Mouse (Mus musculus) heart, embryonic 14.5 days (tissue): ENCODE results near the gene Smim4. TPM values are rescaled to one million over a fixed set of nuclear protein-coding genes. Genes with fewer than 3 reads are reported as not detected.

Experiments used
- ATAC-seq: fragments of 200-750 bp; cut with Nextera tagmentation; 2 replicates; pipeline ENCODE4 v1.8.0; 2017; ENCODE audit warnings: low read depth, moderate TSS enrichment; ENCODE audit not compliant: insufficient number of reproducible peaks, insufficient read depth, low FRiP score
- H3K27ac ChIP-seq, 2 experiments: fragments of 200-500 bp in 1 of 2; fragments of 300-500 bp in 1 of 2; sonication (generic) in 1 of 2; replicated peaks in 1 of 2; 2 replicates each; pipeline ENCODE4 v1.5.1; 2012 to 2014; ENCODE audit warnings: low read depth in 2 of 2, low read length in 2 of 2, control low read depth in 1 of 2, mild to moderate bottlenecking in 1 of 2, mixed read lengths in 1 of 2; ENCODE audit not compliant: control insufficient read depth in 1 of 2, insufficient read depth in 1 of 2
- H3K27me3 ChIP-seq: fragments of 300-500 bp; sonication (generic); 2 replicates; pipeline ENCODE4 v1.6.1; 2014; ENCODE audit warnings: mild to moderate bottlenecking, low read length, control low read depth; ENCODE audit not compliant: control insufficient read depth, insufficient read depth
- H3K36me3 ChIP-seq: fragments of 300-500 bp; sonication (generic); 2 replicates; pipeline ENCODE4 v1.6.1; 2014; ENCODE audit warnings: mild to moderate bottlenecking, control low read depth, low read length, mixed read lengths; ENCODE audit not compliant: control insufficient read depth, insufficient read depth
- H3K4me1 ChIP-seq, 2 experiments: fragments of 200-500 bp in 1 of 2; fragments of 300-500 bp in 1 of 2; sonication (generic) in 1 of 2; 2 replicates each; pipeline ENCODE4 v1.6.1; 2012 to 2014; ENCODE audit warnings: low read length in 2 of 2, control low read depth in 1 of 2, mixed read lengths in 1 of 2; ENCODE audit not compliant: control insufficient read depth in 2 of 2, insufficient read depth in 2 of 2
- H3K4me2 ChIP-seq: fragments of 300-500 bp; sonication (generic); 2 replicates; pipeline ENCODE4 v1.6.1; 2014; ENCODE audit warnings: mild to moderate bottlenecking, low read length
- H3K4me3 ChIP-seq, 2 experiments: fragments of 200-500 bp in 1 of 2; fragments of 300-500 bp in 1 of 2; sonication (generic) in 1 of 2; 2 replicates each; pipeline ENCODE4 v1.5.1; 2012 to 2014; ENCODE audit warnings: low read length in 2 of 2, mild to moderate bottlenecking in 2 of 2, control low read depth in 1 of 2, low read depth in 1 of 2, moderate library complexity in 1 of 2; ENCODE audit not compliant: control insufficient read depth in 1 of 2, insufficient read depth in 1 of 2
- H3K9ac ChIP-seq: fragments of 300-500 bp; sonication (generic); 2 replicates; pipeline ENCODE4 v1.6.1; 2014; ENCODE audit warnings: mild to moderate bottlenecking, low read length
- H3K9me3 ChIP-seq: fragments of 300-500 bp; sonication (generic); 2 replicates; pipeline ENCODE4 v1.6.1; 2016; ENCODE audit warnings: low read length, control low read depth; ENCODE audit not compliant: control insufficient read depth
- WGBS: fragments of 180-500 bp; shearing (Covaris S2); extraction: QIAGEN DNeasy Blood & Tissue Kit; methylation state at CpG from one replicate; pipeline ENCODE4 v1.1.7; 2014; 5-methylcytosine and 5-hydroxymethylcytosine counted together
- polyA plus RNA-seq: library from polyadenylated mRNA; unstranded; fragments of >200 nt; fragmentation: Nextera tagmentation; extraction: Ambion mirVana; gene quantifications from 2 replicates; pipeline ENCODE4 v1.2.1, GENCODE M21; 2014

Smim4 gene
- polyA plus RNA-seq, 1 experiment from 2014 or later, result 98.2 TPM

DNA sequence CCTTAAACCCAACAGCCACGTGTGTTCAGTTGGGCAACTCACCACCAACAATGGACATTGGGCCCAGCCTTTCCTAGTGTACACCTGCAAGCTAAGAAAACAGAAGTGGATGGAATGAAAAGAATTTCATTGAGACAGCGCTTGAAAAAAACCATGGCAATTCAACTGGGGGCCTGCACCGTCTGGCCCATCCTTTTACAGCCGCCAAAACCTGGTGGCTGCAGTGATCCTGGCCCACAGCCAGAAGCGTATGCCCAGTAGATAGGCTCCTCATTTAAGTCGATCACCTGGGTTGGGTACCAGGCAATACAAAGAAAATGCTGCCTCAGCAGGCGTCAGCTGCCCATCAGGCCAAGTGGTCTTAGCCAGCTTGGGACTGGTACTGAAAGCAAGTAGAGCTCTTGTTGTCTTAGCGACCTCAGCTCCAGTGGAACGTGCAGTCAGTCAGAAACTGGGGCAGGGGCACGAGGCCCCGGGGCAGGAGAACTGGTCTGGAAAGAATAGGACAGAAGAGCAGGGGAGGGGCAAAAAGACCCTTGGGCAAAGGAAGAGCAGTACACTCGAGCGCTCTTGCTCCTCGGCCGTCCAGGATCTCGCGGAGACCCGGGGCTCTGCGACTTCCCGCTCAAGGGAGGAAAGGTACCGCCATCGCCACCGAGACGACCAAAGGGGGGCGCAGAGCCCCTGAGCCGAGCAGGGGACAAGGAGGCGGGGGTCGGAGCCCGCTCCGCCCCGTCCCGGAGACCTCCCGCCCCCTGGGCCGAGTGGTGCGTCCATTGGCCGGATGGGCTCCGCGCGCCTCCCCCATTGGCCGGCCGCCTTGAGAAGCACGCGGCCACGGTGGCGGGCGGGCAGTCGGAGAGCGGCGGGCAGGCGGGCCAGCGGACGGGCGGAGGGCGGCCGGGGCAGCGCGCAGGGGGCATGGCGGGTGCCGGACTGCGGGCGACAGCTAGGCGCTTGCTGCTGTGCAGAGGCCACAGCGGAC lies 1.8 kb upstream of the Smim4 start, which contains the start of gene Nt5dc2:
Gene Nt5dc2, plus strand, starts transcription at position 818 of the 985 bp plus-strand sequence.
- no peaks in the 10 kb centered on the region for H3K9me3 ChIP-seq
- peak within 1 kb of the TSS; percentile 93 for H3K9ac ChIP-seq
- ATAC-seq, result peak; percentile 80
- H3K4me2 ChIP-seq, result peak within 1 kb of the TSS; percentile 84
- H3K4me3 ChIP-seq, result peak within 1 kb of the TSS; percentile 74 to 88
- H3K27ac ChIP-seq, result peak within 1 kb of the TSS; percentile 83 to 84
- WGBS, result 3% methylated on average over 57 of the region's 63 CpGs
- peaks cover 13% of the 10 kb centered on the region for H3K36me3 ChIP-seq
- H3K4me1 ChIP-seq, result peaks cover 27 to 39% of the 10 kb centered on the region in 2 experiments
- H3K27me3 ChIP-seq, result no peaks in the 10 kb centered on the region

DNA sequence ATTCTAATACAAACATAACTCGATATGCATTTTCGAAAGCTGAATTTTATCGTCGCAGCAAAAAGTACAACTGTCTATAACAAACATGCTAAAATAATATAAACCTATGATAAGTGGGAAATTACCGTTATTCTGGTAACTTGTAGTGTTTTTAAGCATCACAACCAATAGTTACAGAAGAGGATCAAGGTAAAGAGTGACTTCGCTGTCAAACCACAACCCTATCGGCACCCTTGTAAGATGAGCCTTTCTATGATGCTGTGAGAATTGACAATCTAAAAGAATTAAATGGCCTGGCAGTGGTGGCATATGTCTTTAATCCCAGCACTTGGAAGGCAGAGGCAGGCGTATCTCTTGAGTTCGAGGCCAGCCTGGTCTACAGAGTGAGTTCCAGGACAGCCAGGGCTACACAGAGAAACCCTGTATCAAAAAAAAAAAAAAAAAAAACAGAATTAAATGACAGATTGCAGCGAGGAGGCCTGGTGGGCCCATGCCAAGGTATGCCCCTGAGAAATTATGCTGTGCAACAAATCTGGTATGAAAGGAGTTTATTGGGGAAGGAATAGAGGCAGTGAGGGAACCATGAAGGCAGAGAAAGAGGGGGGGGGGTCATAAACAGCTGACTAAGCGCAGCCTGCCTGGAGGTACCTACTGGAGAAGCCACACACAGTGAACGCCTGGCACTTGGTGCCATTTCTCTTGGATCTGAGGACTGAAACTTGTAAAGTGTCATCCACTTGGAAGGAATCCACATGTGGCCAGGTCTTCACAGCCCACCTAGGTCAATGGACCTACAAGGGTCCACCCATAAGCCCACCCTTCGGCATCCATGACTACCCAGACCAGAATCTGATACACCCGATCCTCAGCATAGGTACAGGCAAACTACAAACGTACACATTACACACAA lies 825 bp upstream of the Smim4 start:
- H3K4me2 ChIP-seq, result peak overlapping the region; percentile 88
- H3K27me3 ChIP-seq, result no peaks in the 10 kb centered on the region
- peaks cover 9% of the 10 kb centered on the region for H3K36me3 ChIP-seq
- peak overlapping the region; percentile 21 to 69; a peak in 3 of 4 replicates for H3K4me3 ChIP-seq
- ATAC-seq, result no peak
- 67% methylated on average over 15 of the region's 15 CpGs for WGBS
- peaks cover 30 to 49% of the 10 kb centered on the region in 2 experiments for H3K4me1 ChIP-seq
- peak overlapping the region; percentile 47 for H3K9ac ChIP-seq
- no peaks in the 10 kb centered on the region for H3K9me3 ChIP-seq
- H3K27ac ChIP-seq, result peak overlapping the region; percentile 83 to 84

DNA sequence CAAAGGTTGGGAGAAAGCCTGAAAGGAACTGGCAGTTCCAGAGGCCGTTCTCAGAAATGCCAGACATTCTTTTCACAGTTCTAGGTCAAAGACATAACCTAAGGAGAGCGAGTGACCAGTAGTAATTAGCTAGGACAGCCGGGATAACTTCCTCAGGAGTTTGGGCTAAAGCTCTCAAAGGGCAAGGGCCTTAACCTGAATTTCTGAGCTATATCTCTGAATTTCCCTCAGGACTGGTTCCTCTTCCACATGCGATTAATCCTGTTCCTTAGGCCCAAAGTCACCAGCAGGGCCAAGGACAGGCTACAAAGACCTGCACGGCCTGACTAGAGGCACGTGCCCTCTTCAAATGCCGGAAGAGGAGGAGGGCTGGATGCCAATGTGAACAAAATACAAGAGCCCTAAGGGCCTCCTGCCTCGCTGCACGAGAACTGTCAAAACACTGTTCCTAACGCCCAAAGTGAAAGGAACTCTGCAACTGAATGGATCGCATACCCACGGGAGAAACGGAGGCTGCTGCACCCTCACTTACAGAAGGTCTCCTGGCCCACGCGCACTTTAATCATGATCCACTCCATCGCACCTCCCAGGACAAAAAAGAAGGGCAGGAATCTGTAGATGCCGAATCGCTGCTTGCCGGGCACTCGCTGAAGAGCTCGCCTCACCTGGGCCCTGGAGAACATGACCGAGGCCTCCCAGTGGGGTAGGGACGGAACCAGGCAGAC lies 493 bp downstream of the Smim4 start:
- Histone ChIP-seq H3K9ac (peak overlapping the region; percentile 86), H3K9me3 (no peaks in the 10 kb centered on the region), H3K4me3 (peak overlapping the region; percentile 69 to 89), H3K27me3 (no peaks in the 10 kb centered on the region), H3K27ac (peak overlapping the region; percentile 89 to 96), H3K4me2 (peak overlapping the region; percentile 88), H3K36me3 (peaks cover 19% of the 10 kb centered on the region), H3K4me1 (peaks cover 30 to 48% of the 10 kb centered on the region in 2 experiments)
- peak; percentile 19; the same call in 1 of the 2 replicates for ATAC-seq
- under 1% methylated on average over 23 of the region's 23 CpGs for WGBS

DNA sequence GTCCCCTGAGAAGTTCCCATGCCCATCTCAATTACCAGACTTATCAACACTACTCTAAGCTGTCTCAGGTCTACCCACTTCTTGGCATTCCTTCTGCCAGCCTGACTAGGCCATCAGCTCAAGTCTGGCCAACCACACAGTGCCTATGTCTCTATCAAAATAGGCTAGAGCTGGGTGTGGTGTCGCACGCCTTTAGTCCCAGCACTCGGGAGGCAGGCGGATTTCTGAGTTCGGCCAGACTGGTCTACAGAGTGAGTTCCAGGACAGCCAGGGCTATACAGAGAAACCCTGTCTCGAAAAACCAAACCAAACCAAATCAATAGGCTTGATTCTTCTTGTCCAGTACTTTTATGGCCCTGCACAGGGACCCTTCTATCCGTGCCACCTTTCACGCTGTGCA lies 1.9 kb downstream of the Smim4 start:
- 92% methylated on average over 8 of the region's 8 CpGs for WGBS
- Histone ChIP-seq H3K27ac (peak overlapping the region in 1 of 2 experiments; percentile 45; a peak in 1 of 4 replicates), H3K36me3 (peaks cover 33% of the 10 kb centered on the region), H3K27me3 (no peaks in the 10 kb centered on the region), H3K9me3 (no peaks in the 10 kb centered on the region), H3K4me2 (peak overlapping the region; percentile 53; the same call in 1 of the 2 replicates), H3K4me3 (no peak overlapping the region), H3K4me1 (peaks cover 20 to 33% of the 10 kb centered on the region in 2 experiments), H3K9ac (peak overlapping the region; percentile 17; the same call in 1 of the 2 replicates)
- no peak for ATAC-seq

DNA sequence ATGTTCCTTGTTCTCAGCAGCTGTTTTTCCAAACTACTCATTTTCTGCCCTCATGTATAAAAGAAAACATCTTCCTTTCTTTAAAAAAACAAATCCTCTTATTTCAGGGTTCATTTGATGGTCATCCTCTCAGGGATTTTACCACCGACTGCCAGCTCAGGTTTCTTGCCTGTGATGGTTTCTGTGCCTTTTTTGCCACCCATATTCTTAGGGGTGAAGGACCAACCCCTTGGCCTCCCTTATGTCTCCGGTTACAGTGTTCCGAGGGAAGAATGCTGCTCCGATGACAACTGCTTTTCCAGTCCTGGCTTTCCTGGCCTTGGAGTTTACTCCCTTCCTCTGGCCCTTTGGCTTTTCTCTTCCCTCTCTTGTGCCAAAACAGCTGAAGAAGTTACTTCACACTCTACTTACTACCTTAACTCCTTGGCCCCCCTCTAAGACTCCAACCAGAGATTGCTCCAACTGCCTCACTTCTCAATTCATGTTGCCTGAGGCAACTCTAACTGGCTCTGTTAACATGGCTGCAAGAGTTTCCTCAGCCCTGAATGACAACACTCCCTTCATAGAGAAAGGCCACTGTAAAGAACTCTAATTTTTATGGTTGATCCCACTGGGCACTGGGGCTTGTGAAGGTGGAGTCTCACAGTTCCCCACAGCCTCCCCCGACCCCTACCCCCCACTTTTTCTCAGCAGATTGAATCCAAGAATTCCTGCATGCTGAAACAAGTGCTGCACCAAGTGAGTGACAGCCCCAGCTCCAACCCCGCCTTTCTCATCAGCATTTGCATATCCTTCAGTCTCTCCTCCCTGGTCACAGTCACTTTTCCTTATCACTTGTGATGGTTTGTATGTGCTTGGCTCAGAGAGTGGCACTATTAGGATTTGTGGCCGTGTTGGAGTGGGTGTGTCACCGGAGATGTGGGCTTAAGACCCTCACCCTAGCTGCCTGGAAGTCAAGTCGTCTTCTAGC lies 3.4 kb downstream of the Smim4 start:
- no peak for ATAC-seq
- H3K36me3 ChIP-seq, result peaks cover 41% of the 10 kb centered on the region
- peak overlapping the region; percentile 53 to 58 for H3K27ac ChIP-seq
- no peak overlapping the region; the same call in 1 of the 2 replicates for H3K9ac ChIP-seq
- WGBS, result 54% methylated on average over 9 of the region's 9 CpGs
- H3K4me2 ChIP-seq, result peak overlapping the region; percentile 24; the same call in 1 of the 2 replicates
- H3K4me3 ChIP-seq, result no peak overlapping the region
- H3K27me3 ChIP-seq, result no peaks in the 10 kb centered on the region
- H3K4me1 ChIP-seq, result peaks cover 18 to 29% of the 10 kb centered on the region in 2 experiments
- H3K9me3 ChIP-seq, result no peaks in the 10 kb centered on the region

DNA sequence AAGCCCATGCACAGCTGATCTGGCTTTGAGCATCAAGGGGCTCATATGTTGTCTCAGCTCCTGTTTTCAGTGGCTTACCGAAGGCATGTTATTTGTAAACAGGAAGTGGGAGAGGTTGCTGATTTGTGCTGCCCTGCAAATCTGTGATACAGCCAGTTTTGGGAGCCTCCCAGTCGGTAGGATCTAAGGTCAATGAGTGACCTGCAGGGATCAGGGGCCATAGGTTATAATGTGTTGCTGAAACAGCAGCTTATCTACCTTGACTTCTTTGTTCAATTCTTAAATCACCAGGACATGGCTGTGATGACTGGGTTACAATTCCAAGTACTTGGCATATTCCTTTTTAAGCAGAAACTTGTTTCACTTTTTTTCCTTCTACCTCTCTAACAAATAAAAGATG lies 13.2 kb downstream of the Smim4 start:
- Histone ChIP-seq H3K36me3 (peaks cover 91% of the 10 kb centered on the region), H3K27me3 (no peaks in the 10 kb centered on the region), H3K9me3 (no peaks in the 10 kb centered on the region), H3K4me1 (peaks cover 0 to 10% of the 10 kb centered on the region in 2 experiments; a peak in 2 of 4 replicates), H3K27ac (no peak overlapping the region), H3K9ac (no peak overlapping the region), H3K4me2 (no peak overlapping the region), H3K4me3 (no peak overlapping the region)
- ATAC-seq, result no peak
- WGBS, result 71% methylated on average over 2 of the region's 2 CpGs
